Mouse (Mus musculus) heart, adult 8-10 months (tissue): ENCODE data around the gene Synpo2. TPM values are rescaled to one million over a fixed set of nuclear protein-coding genes. Genes with fewer than 3 reads are reported as not detected.

Experiments used
- DNase-seq: peaks from one replicate; pipeline ENCODE4 v3.0.0; 2022; ENCODE audit warnings: low spot score
- total RNA-seq, 4 experiments: library from RNA; stranded (reverse); gene quantifications; 2 replicates each; pipeline ENCODE4 v1.2.4; 2022

Synpo2 gene
- total RNA-seq, 4 experiments from 2014 or later: 91.9 to 102 (median 100) TPM

GRCm38 (mm10) chr3:123092913-123093639 is 142.9 kb downstream of the Synpo2 start:
- DNase-seq: no peak

DNA sequence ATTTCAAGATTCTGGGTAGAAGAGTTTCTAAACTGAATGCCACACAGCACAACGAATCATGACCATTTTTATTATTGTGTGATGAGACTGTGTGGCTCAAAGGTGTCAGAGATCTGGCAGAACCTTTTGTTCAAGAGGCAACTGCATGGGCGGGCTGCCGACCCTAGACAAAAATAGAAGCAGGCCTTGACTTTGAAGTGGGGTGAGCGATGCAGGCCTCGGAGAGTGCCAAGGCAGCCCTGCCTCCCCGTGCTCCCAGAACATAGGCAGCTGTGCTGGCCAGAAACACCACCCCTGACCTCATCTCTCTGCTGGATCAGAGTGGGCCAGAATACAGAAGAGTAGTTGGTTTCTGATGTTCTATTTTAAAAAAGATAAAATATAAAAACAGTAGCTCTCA is 143.5 kb downstream of the Synpo2 start:
- DNase-seq: peak; percentile 81

DNA sequence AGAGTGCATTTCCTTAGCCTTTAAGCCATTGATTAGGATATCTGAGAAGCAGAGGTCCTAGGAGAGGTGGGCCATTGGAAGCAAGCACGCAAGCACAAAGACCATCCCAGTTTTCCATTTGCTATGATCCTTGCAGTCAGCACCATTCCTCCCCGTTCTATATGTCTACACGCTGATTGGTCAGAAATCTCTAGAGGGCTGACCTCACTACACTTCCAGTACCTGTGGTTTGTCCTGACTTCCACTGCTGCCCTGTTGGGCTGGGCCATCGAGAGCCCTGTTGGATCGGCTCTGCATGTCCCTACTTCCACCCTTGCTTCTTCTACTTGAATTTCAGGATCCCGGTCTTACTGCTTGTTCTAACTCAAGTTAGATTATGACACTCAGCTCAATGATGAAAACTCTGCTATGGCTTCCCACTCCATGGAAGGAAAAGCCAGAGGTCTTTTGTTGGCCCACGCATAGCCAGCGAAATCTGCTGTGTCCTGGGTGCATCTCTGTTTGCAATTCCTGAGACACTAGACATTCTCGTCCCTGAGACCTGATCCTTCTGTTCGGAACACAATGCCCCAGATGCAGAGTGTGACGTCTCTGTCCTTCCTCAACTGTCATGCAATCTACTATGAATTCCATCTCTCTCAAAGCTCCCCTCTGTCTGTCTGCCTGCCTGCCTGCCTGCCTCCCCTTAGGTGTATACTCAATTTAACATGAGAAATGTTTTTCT is 146.5 kb downstream of the Synpo2 start:
- no peak for DNase-seq

DNA sequence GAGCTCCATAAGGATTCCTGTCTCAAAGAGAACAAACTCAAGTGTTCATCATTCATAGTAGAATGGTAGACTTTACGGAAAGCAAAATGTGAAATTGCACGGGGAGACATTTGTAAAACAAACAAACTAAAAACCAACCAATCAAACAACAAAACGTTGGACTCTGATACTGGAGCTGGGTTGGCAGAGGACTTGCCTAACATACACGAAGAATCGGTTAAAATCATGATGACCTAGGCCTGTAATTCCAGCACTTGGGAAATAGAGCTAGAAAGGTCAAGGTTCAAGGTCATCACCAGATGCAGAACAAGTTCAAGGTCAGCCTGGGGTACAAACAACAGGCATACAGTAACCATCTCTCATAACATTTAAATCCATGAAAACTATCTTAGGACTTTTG is 147.7 kb downstream of the Synpo2 start:
- no peak for DNase-seq

DNA sequence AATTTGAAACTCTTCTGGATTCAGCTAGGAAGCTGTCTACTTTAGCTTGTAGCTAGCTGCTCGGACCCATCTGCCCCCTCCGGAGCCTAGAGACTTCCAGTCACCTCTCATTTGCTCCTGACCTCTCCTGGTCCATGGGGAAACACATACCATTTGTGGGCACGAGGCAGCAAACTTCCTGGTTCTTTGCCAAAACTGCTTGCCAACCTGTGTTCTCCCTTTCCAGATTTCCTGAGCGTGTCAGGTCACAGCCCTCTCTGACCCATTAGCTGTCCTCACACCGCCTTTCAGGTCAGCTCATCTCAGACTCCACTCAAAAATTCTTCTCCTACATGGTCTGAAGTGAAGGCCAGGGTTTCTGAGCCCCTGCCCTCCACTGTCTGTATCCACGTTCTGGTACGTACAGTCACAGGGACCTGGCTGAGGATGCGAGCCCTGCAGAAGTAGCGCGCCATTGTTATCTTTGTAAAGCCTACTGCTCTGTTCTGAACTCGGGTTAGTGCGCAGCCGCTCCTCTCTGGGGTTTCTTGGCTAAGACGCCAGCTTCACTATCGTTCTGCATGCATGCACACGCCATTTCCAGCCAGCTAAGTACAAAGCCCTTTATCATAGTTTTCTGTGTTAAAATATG is 150.0 kb downstream of the Synpo2 start:
- peak; percentile 67 for DNase-seq

DNA sequence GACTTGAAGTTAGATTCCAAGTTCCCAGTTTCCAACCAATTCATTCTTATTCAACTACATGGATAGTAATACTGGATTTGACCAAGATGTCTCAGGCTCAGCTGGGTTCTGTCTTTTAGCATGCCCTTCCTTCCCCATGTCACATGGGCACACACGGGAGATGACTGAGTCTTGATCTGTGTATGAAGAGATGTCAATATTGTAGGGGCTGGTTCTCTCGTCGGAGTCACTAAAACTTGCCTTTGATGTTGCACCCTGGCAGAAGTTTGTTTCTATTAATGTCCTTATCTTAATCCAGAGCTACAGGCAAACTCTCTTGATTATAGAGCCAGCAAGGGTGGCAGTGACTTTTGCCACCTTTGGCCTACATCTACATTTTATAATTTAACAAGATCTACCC is 154.3 kb downstream of the Synpo2 start:
- DNase-seq: peak; percentile 41

DNA sequence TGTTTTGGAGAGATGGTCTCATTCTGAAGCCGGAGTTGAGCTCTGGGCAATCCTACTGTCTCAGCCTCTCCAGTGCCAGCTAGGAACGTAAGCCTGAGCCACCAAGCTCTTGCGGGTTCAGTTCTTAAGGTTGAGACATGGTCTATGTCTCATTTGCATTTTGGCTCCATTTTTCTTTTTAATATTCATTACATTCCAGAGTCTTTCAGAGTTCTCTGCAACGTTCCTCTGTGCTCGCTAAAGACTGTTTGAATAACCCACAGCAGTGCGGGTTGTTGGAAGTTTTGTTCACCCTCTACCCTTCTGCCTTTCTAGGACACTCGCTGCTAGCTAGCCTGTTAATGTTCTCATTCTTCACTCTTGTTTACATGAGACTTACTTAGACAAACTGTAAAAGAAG is 155.0 kb downstream of the Synpo2 start:
- no peak for DNase-seq

DNA sequence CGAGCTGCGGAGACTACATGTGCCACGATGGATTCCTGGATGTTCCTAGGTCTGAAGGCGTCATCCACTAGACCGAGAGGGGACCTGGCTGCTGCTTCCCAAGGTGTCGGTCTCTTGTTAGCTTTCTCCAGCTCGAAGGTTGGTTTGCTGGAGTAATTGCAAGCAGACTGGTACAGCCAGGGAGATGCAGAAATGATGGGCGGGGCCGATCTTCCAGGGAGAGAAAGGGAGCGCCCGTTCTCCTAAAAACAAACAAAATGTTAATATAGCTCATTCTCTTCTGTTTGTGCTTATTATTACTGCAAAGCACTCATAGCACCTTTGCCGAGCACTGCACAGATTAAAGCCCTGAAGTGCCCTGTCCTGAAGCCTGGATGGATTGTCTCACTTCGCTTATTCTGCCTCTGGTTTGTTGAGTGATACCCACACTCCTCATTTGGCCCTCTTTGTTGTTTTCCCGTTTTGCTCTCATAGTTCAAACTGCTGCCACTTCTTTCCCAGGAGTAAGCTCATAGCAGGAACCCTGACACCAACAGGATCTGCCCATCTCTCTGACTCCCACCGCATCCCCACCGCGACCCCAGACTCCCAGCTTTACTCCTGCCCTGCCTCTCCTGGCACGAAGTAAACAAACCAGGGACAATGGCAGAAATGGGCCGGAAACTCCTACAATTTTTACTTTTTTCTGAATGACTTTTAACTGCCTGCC is 155.8 kb downstream of the Synpo2 start:
- DNase-seq: no peak

DNA sequence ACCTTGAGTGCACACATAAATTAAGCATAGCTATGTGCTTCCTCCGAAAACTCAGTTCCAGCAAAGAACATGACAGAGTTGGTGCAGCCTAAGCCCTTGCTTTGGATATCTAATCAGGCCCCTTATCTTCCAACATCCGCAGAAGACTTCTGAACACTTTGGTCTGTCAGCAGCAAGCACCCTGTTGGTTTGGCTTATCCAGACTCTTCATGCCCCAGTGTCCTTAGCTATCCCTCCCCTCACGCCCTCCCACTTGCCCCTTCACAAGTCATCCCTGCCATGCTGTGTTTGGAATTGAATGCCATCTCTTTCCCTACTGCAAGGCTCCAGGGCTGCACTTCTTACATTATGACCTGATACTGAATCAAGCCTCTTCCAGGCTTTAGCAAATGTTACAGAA is 160.2 kb downstream of the Synpo2 start:
- DNase-seq: no peak

DNA sequence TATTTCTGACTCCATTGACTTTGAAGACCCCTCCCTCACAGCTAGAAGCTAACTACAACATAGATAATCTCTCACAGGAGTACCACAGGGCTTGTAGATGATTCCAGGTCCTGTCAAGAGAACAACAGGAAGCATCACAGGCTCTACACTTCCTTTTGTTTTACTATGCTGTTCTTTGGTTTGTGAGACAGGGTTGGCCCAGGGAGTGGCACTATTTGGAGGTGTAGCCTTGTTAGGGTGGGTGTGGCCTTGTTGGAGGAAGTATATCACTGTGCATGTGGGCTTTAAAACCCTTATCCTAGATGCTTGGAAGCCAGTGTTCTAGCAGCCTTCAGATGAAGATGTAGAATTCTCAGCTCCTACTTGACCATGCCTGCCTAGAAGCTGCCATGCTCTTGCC is 160.9 kb downstream of the Synpo2 start:
- DNase-seq: no peak

- no peak for DNase-seq
These were observed 162.6 kb downstream of the Synpo2 start for GRCm38 (mm10) chr3:123073351-123073750.

- DNase-seq: no peak
These were observed 163.5 kb downstream of the Synpo2 start for GRCm38 (mm10) chr3:123072472-123072871.

DNA sequence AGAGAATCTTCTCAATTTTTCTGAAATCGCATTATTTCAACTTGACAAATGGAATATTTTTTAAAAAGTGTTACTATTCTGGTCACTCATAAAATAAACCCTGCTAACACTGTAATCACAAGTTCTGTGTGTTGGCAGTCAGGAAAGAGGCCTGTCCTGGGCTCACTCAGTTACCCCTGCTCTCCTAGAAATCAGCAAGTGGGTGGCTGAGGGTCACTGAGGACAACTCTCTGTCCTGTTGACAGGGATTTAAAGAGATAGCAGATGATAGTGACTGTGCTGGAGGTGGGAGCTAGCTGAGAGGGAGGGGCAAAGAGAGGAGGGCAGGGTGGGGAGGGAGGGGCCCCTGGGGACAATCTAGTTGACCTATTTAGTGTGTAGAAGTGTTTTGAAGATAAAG is 165.0 kb downstream of the Synpo2 start:
- DNase-seq: peak; percentile 28

DNA sequence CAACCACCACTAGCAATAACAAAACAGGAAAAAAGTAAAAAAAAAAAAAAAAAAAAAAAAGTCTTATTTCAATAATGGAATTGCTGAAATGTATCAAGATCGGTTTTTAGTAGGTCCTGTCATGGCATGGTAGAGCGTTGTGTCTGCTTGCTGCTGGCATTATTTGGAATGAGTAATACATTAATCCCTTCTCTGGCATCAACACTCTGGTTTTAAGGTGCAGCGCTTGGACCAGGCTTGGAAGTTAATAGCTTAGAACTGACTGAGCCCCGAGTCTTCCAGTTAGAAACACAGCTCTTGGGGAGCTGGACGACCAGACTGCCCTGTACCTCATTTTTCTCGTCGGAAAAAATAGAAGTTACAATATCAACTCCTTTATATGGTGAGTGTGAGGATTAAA is 169.1 kb downstream of the Synpo2 start:
- DNase-seq: no peak

DNA sequence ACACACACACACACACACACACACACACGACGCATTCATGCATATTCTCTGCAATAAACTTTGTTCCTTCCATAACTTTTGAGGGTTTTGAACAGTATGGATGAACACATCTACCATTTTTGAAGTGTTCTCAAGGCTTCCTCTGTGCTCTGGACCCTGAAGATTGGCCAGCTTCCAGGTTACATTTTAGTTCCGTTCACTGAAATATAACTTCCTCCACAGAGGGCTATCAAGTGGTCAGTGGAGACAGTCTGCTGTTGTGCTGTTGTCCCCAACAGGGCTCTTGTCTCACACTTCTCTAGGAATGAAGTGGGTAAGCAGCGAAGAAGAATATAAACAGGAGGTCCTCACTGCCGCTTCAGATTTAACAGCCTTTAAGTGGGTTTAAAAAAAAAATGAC is 170.5 kb downstream of the Synpo2 start:
- no peak for DNase-seq

- no peak for DNase-seq
These were observed 171.8 kb downstream of the Synpo2 start for GRCm38 (mm10) chr3:123064186-123064585.

DNA sequence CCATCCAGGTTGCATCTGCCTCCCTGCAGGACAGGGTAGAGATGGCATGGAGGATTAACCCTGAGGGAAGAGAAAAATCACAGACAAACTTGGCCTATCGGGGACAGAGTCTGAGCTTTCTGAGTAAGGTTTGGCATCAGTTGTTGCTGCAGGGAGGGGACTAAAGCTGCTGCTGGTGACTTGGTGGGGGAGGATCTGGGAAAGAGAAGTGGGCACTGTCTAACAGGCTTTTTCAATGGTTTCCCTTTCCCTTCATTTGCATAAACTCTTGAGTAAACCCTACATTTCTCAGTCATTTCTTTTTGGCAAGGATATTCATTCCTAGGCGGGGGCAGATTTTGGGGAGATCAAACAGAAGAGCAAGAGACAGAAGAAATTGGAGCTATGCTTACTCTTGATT is 174.0 kb downstream of the Synpo2 start:
- no peak for DNase-seq

- DNase-seq: no peak
These were observed 177.1 kb downstream of the Synpo2 start for GRCm38 (mm10) chr3:123058832-123059231.

GRCm38 (mm10) chr3:123054178-123054577 is 181.8 kb downstream of the Synpo2 start:
- no peak for DNase-seq

- no peak for DNase-seq
These were observed 182.6 kb downstream of the Synpo2 start for GRCm38 (mm10) chr3:123053192-123053938.

- no peak for DNase-seq
These were observed 193.6 kb downstream of the Synpo2 start for GRCm38 (mm10) chr3:123042308-123042707.
